Mouse (Mus musculus): ENCODE results near the gene Anxa1. TPM values are rescaled to one million over a fixed set of nuclear protein-coding genes. Genes with fewer than 3 reads are reported as not detected.
A peak's percentile ranks its signal among the peaks of the same experiment; 100 is the strongest.

Gene Anxa1
- 10 to 100 TPM; 33.7 to 35.6 TPM for total RNA-seq (2021)

- DNase-seq = peak; percentile 52 to 57
- intact Hi-C loops (cut with DNase I) = no loop called here
Measured at GRCm38 (mm10) chr19:20390455-20390994, at the start of gene Anxa1. Anxa1 (minus strand) TSS chr19:20390944.

- intact Hi-C loops (cut with DNase I) = no loop called here
- DNase-seq = peak; percentile 15 to 25
Measured at GRCm38 (mm10) chr19:20437043-20437442, 46.3 kb upstream of the Anxa1 start.

- DNase-seq = peak; percentile 52 to 79
- intact Hi-C loops (cut with DNase I) = loop anchor here (1.0 kb wide), 1 partner anchor 72 kb away; no protein-coding TSS in a partner anchor
Measured at GRCm38 (mm10) chr19:20434541-20434940, 43.8 kb upstream of the Anxa1 start.

GRCm38 (mm10) chr19:20433966-20434365, 43.2 kb upstream of the Anxa1 start:
- DNase-seq = no peak
- intact Hi-C loops (cut with DNase I) = loop anchor here (1.0 kb wide), 1 partner anchor 72 kb away; no protein-coding TSS in a partner anchor

GRCm38 (mm10) chr19:20426443-20427161, 35.9 kb upstream of the Anxa1 start:
- intact Hi-C loops (cut with DNase I) = no loop called here
- DNase-seq = no peak

- intact Hi-C loops (cut with DNase I) = no loop called here
Measured at GRCm38 (mm10) chr19:20411276-20411675, 20.5 kb upstream of the Anxa1 start.

GRCm38 (mm10) chr19:20409541-20410528, 19.1 kb upstream of the Anxa1 start:
- no peak for DNase-seq
- intact Hi-C loops (cut with DNase I) = no loop called here

More at GRCm38 (mm10) chr19:20411276-20411675, 20.5 kb upstream of the Anxa1 start:
- DNase-seq = no peak

- intact Hi-C loops (cut with DNase I) = no loop called here
- DNase-seq = no peak
Measured at GRCm38 (mm10) chr19:20406475-20406874, 15.7 kb upstream of the Anxa1 start.

- no peak for DNase-seq
- intact Hi-C loops (cut with DNase I) = no loop called here
Measured at GRCm38 (mm10) chr19:20405015-20405414, 14.3 kb upstream of the Anxa1 start.

- intact Hi-C loops (cut with DNase I) = no loop called here
- DNase-seq = no peak
Measured at GRCm38 (mm10) chr19:20403740-20404139, 13.0 kb upstream of the Anxa1 start.

GRCm38 (mm10) chr19:20403219-20403618, 12.5 kb upstream of the Anxa1 start:
- intact Hi-C loops (cut with DNase I) = no loop called here
- DNase-seq = no peak

GRCm38 (mm10) chr19:20402516-20403200, 11.9 kb upstream of the Anxa1 start:
- DNase-seq = no peak
- intact Hi-C loops (cut with DNase I) = no loop called here

GRCm38 (mm10) chr19:20401961-20402360, 11.2 kb upstream of the Anxa1 start:
- intact Hi-C loops (cut with DNase I) = no loop called here
- no peak for DNase-seq

- peak in 1 of 2 experiments; percentile 22 for DNase-seq
- intact Hi-C loops (cut with DNase I) = no loop called here
Measured at GRCm38 (mm10) chr19:20399187-20399586, 8.4 kb upstream of the Anxa1 start.

GRCm38 (mm10) chr19:20397092-20397491, 6.3 kb upstream of the Anxa1 start:
- DNase-seq = no peak

GRCm38 (mm10) chr19:20393556-20394274, 3.0 kb upstream of the Anxa1 start:
- intact Hi-C loops (cut with DNase I) = no loop called here
- DNase-seq = no peak

More at GRCm38 (mm10) chr19:20397092-20397491, 6.3 kb upstream of the Anxa1 start:
- intact Hi-C loops (cut with DNase I) = no loop called here

- intact Hi-C loops (cut with DNase I) = no loop called here
- peak in 1 of 2 experiments; percentile 29 for DNase-seq
Measured at GRCm38 (mm10) chr19:20389723-20390122, 1.0 kb downstream of the Anxa1 start.

- no peak for DNase-seq
- intact Hi-C loops (cut with DNase I) = no loop called here
Measured at GRCm38 (mm10) chr19:20389245-20389644, 1.5 kb downstream of the Anxa1 start.

GRCm38 (mm10) chr19:20388276-20388675, 2.5 kb downstream of the Anxa1 start:
- no peak for DNase-seq
- intact Hi-C loops (cut with DNase I) = no loop called here

GRCm38 (mm10) chr19:20386296-20386695, 4.4 kb downstream of the Anxa1 start:
- intact Hi-C loops (cut with DNase I) = no loop called here
- no peak for DNase-seq
